8 mouse cellular contexts compared by ENCODE assay signal in the genomic region with DNA sequence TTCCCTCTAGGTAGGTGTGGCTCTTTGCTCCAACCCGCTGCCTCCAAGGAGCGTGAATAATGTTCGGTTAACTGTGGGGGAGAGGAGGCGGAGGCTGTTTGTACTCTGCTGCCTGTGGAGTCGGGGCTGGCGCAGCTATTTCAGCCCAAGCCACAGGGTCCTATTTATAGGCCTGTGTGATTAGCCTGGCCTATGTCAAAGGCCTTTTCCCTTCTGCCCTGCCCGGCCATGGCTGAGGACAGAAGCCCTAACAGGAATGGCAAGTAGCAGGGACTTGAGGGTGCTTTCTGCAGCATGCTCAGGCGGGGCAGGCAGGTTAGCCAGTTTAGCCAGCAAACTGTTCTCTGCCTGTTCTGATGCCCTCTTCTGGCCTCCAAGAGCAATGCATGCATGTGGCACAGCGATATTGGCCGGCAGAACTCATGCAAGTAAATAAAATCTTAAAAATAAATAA. TPM values are rescaled to one million over a fixed set of nuclear protein-coding genes. Genes with fewer than 3 reads are reported as not detected.
A peak's percentile ranks its signal among the peaks of the same experiment; 100 is the strongest.
DNase-seq lines count a peak whose midpoint lies in the region; ATAC-seq and TF ChIP-seq lines count a peak whose summit lies in the region.

No protein-coding gene starts in this region.

- no peak for DNase-seq in testis, postnatal 14 days (ENCODE audit: low spot score)
- peak; percentile 72 to 73 for DNase-seq in cerebellum, postnatal 14 days
- peak; percentile 72 for DNase-seq in gastrocnemius, adult 2 months
- peak; percentile 74 for DNase-seq in intestine, embryonic 14.5 days (ENCODE audit: low spot score)
- DNase-seq in midbrain, embryonic 14.5 days, result peak; percentile 80

- H3K4me2 ChIP-seq in intestine, embryonic 14.5 days (ENCODE audit: low read length), result no peak overlapping the region
- 0 out of 2 replicates have a peak overlapping the region, but pooled peaks have one; percentile 19 for H3K4me2 ChIP-seq in limb, embryonic 12.5 days
- 0 out of 2 replicates have a peak overlapping the region, but pooled peaks have one; percentile 17 for H3K4me2 ChIP-seq in midbrain, embryonic 14.5 days (ENCODE audit: low read length)
- H3K4me2 ChIP-seq in stomach, embryonic 16.5 days (ENCODE audit: low read depth, low read length), result peak overlapping the region; percentile 33

- H3K27ac ChIP-seq in testis, adult 2 months (ENCODE audit: control insufficient read depth, insufficient read depth, low read depth, low read length), result peak overlapping the region; percentile 57; the same call in 1 of the 2 replicates
- peak overlapping the region; percentile 86 for H3K27ac ChIP-seq in gastrocnemius, adult 2 months
- H3K27ac ChIP-seq in intestine, embryonic 14.5 days (ENCODE audit: low read depth), result 0 out of 2 replicates have a peak overlapping the region, but pooled peaks have one; percentile 2
- H3K27ac ChIP-seq in limb, embryonic 12.5 days, result 0 out of 2 replicates have a peak overlapping the region, but pooled peaks have one; percentile 35
- no peak overlapping the region for H3K27ac ChIP-seq in midbrain, embryonic 14.5 days (replicated peaks; ENCODE audit: low read depth, low read length)
- peak overlapping the region; percentile 93 for H3K27ac ChIP-seq in stomach, embryonic 16.5 days (ENCODE audit: low read length)

- intact Hi-C loops in gastrocnemius, adult 2 months (cut with DNase I), result loop anchor here (2.0 kb wide), 1 partner anchor 56 kb away; no protein-coding TSS in a partner anchor

- no peak overlapping the region for H3K4me3 ChIP-seq in testis, adult 2 months (ENCODE audit: control insufficient read depth, low read depth, low read length)
- peak overlapping the region; percentile 35 for H3K4me3 ChIP-seq in gastrocnemius, adult 2 months
- H3K4me3 ChIP-seq in intestine, embryonic 14.5 days (ENCODE audit: low read depth, low read length), result no peak overlapping the region
- no peak overlapping the region for H3K4me3 ChIP-seq in limb, embryonic 12.5 days (replicated peaks)
- H3K4me3 ChIP-seq in midbrain, embryonic 14.5 days (replicated peaks; ENCODE audit: low read depth, low read length), result no peak overlapping the region
- H3K4me3 ChIP-seq in stomach, embryonic 16.5 days (replicated peaks; ENCODE audit: low read length), result no peak overlapping the region

- ATAC-seq in intestine, embryonic 14.5 days (replicated peaks; ENCODE audit: low FRiP score, low TSS enrichment, low read depth), result no peak
- ATAC-seq in limb, embryonic 12.5 days (ENCODE audit: insufficient number of reproducible peaks, insufficient read depth, low FRiP score, low TSS enrichment, low read depth), result no peak
- ATAC-seq in midbrain, embryonic 14.5 days (ENCODE audit: low FRiP score, low TSS enrichment), result no peak
- ATAC-seq in stomach, embryonic 16.5 days (ENCODE audit: insufficient read depth, low FRiP score), result peak; percentile 10; the same call in 1 of the 2 replicates

- no peaks in the 10 kb centered on the region for H3K36me3 ChIP-seq in testis, adult 2 months (ENCODE audit: control insufficient read depth, insufficient read depth, low read length)
- H3K36me3 ChIP-seq in intestine, embryonic 14.5 days (ENCODE audit: control insufficient read depth, insufficient read depth, low read length), result no peaks in the 10 kb centered on the region
- H3K36me3 ChIP-seq in limb, embryonic 12.5 days, result no peaks in the 10 kb centered on the region
- no peaks in the 10 kb centered on the region for H3K36me3 ChIP-seq in midbrain, embryonic 14.5 days (ENCODE audit: control insufficient read depth, insufficient read depth, low read length)
- no peaks in the 10 kb centered on the region for H3K36me3 ChIP-seq in stomach, embryonic 16.5 days (ENCODE audit: control insufficient read depth, insufficient read depth, low read length)

- H3K4me1 ChIP-seq in testis, adult 2 months (ENCODE audit: control insufficient read depth, insufficient read depth, low read length), result peaks cover 13% of the 10 kb centered on the region
- H3K4me1 ChIP-seq in intestine, embryonic 14.5 days (replicated peaks; ENCODE audit: control insufficient read depth, insufficient read depth, low read length), result peaks cover 57% of the 10 kb centered on the region
- H3K4me1 ChIP-seq in limb, embryonic 12.5 days (replicated peaks), result peaks cover 47% of the 10 kb centered on the region
- 0 out of 2 replicates have a peak, but pooled peaks cover 3% of the 10 kb centered on the region for H3K4me1 ChIP-seq in midbrain, embryonic 14.5 days (ENCODE audit: control insufficient read depth, insufficient read depth, low read length)
- H3K4me1 ChIP-seq in stomach, embryonic 16.5 days (ENCODE audit: control insufficient read depth, insufficient read depth, low read length), result peaks cover 73% of the 10 kb centered on the region

- no peak overlapping the region for H3K9ac ChIP-seq in intestine, embryonic 14.5 days (ENCODE audit: low read length)
- H3K9ac ChIP-seq in limb, embryonic 12.5 days (replicated peaks), result no peak overlapping the region
- H3K9ac ChIP-seq in midbrain, embryonic 14.5 days (replicated peaks; ENCODE audit: low read length), result no peak overlapping the region
- H3K9ac ChIP-seq in stomach, embryonic 16.5 days (ENCODE audit: low read length), result peak overlapping the region; percentile 4; the same call in 1 of the 2 replicates

- 17% methylated on average over 10 of the region's 10 CpGs for WGBS in intestine, embryonic 14.5 days
- WGBS in limb, embryonic 12.5 days, result 18% methylated on average over 10 of the region's 10 CpGs
- WGBS in midbrain, embryonic 14.5 days, result 16% methylated on average over 10 of the region's 10 CpGs
- 18% methylated on average over 10 of the region's 10 CpGs for WGBS in stomach, embryonic 16.5 days

- no peaks in the 10 kb centered on the region for H3K9me3 ChIP-seq in intestine, embryonic 14.5 days (ENCODE audit: control insufficient read depth, low read length)
- no peaks in the 10 kb centered on the region for H3K9me3 ChIP-seq in limb, embryonic 12.5 days
- H3K9me3 ChIP-seq in midbrain, embryonic 14.5 days (ENCODE audit: control insufficient read depth, low read length), result no peaks in the 10 kb centered on the region
- H3K9me3 ChIP-seq in stomach, embryonic 16.5 days (replicated peaks; ENCODE audit: control insufficient read depth, low read length), result no peaks in the 10 kb centered on the region

- no peak for TF ChIP-seq POLR2A in testis, adult 2 months (IDR thresholded peaks at IDR 0.05; ENCODE audit: control insufficient read depth, low read depth, low read length)

- TF ChIP-seq CTCF in testis, adult 2 months (IDR thresholded peaks at IDR 0.05; ENCODE audit: control insufficient read depth, insufficient read depth, insufficient replicate concordance, low read depth, low read length), result peak; percentile 73; the same call in 1 of the 2 replicates
- peak; percentile 87 for TF ChIP-seq CTCF in gastrocnemius, adult 2 months (IDR thresholded peaks at IDR 0.05)

- no peaks in the 10 kb centered on the region for H3K27me3 ChIP-seq in testis, adult 2 months (ENCODE audit: control insufficient read depth, insufficient read depth, low read length)
- H3K27me3 ChIP-seq in intestine, embryonic 14.5 days (replicated peaks; ENCODE audit: control insufficient read depth, insufficient read depth, low read length), result no peaks in the 10 kb centered on the region
- peaks cover 14% of the 10 kb centered on the region; the same call in 1 of the 2 replicates for H3K27me3 ChIP-seq in limb, embryonic 12.5 days
- H3K27me3 ChIP-seq in midbrain, embryonic 14.5 days (ENCODE audit: control insufficient read depth, insufficient read depth, low read length), result no peaks in the 10 kb centered on the region
- H3K27me3 ChIP-seq in stomach, embryonic 16.5 days (ENCODE audit: control insufficient read depth, insufficient read depth, low read length), result no peaks in the 10 kb centered on the region

RNA-seq across cellular contexts. Expression of gene Gsn, which starts 14.4 kb away (rescaled TPM):
- polyA plus RNA-seq in testis, adult 2 months (2012; rRNA removed), result 49.9 and 88.6 TPM in 2 replicates
- 100 to 1,000 TPM; 676 to 777 TPM for total RNA-seq in gastrocnemius, adult 2 months (2021)
- polyA plus RNA-seq in intestine, embryonic 14.5 days (2014; fragmentation: Nextera tagmentation; extraction: Ambion mirVana), result 190 and 194 TPM in 2 replicates
- 45.2 and 52.5 TPM in 2 replicates for polyA plus RNA-seq in limb, embryonic 12.5 days (2016; fragmentation: Nextera tagmentation; extraction: Ambion mirVana)
- 8.8 and 18.9 TPM in 2 replicates for polyA plus RNA-seq in midbrain, embryonic 14.5 days (2014; fragmentation: Nextera tagmentation; extraction: Ambion mirVana)
- polyA plus RNA-seq in stomach, embryonic 16.5 days (2015; fragmentation: Nextera tagmentation; extraction: Ambion mirVana), result 386 and 449 TPM in 2 replicates
